Mouse (Mus musculus) spleen, adult 2 months (tissue): ENCODE measurements around the gene Igfbp7. TPM values are rescaled to one million over a fixed set of nuclear protein-coding genes. Genes with fewer than 3 reads are reported as not detected.

ENCODE experiments used
- DNase-seq, 2 experiments: peaks; one replicate each; pipeline versions ENCODE4 v3.0.0 to v3.0.0-alpha.2; 2012 to 2021; ENCODE audit warnings: low spot score in 2 of 2, low read depth in 1 of 2
- H3K27ac ChIP-seq: fragments of 200-500 bp; 2 replicates; pipeline ENCODE4 v1.5.1; 2012; ENCODE audit warnings: low read length, inconsistent platforms; ENCODE audit not compliant: insufficient read depth
- H3K27me3 ChIP-seq: fragments of 200-500 bp; 2 replicates; pipeline ENCODE4 v1.6.1; 2012; ENCODE audit warnings: mild to moderate bottlenecking, moderate library complexity, low read length, inconsistent platforms; ENCODE audit not compliant: control insufficient read depth, insufficient read depth
- H3K36me3 ChIP-seq: fragments of 200-500 bp; 2 replicates; pipeline ENCODE4 v1.6.1; 2012; ENCODE audit warnings: mild to moderate bottlenecking, low read length, inconsistent platforms; ENCODE audit not compliant: control insufficient read depth, insufficient read depth
- H3K4me1 ChIP-seq: fragments of 200-500 bp; 2 replicates; pipeline ENCODE4 v1.6.1; 2011; ENCODE audit warnings: inconsistent platforms; ENCODE audit not compliant: control insufficient read depth, insufficient read depth, insufficient read length
- H3K4me3 ChIP-seq: fragments of 200-500 bp; 2 replicates; pipeline ENCODE4 v1.5.1; 2011; ENCODE audit warnings: mild to moderate bottlenecking, inconsistent platforms; ENCODE audit not compliant: insufficient read depth, insufficient read length; ENCODE audit errors: extremely low read depth
- CTCF ChIP-seq: fragments of 200-500 bp; IDR thresholded peaks from 2 replicates; pipeline ENCODE4 v1.5.1; 2011; ENCODE audit warnings: mild to moderate bottlenecking, inconsistent platforms; ENCODE audit not compliant: insufficient read depth, insufficient read length, insufficient replicate concordance; ENCODE audit errors: extremely low read depth
- POLR2A ChIP-seq: fragments of 200-500 bp; IDR thresholded peaks from 2 replicates; pipeline ENCODE4 v1.6.1; 2011; ENCODE audit warnings: low read depth, low read length, inconsistent platforms
- WGBS: fragments of 180-500 bp; shearing (Covaris S2); methylation state at CpG from one replicate; pipeline ENCODE4 v1.1.7; 2018; 5-methylcytosine and 5-hydroxymethylcytosine counted together
- polyA plus RNA-seq: library from polyadenylated mRNA; depleted of rRNA; stranded (reverse); fragments of >200 nt; gene quantifications from 2 replicates; pipeline ENCODE4 v1.2.3, GENCODE M21; 2012

Igfbp7 gene
- polyA plus RNA-seq, 1 experiment = 2,807 TPM

- DNase-seq = no peak
- WGBS = 76% methylated on average over 8 of the region's 8 CpGs
- H3K27ac ChIP-seq = no peak overlapping the region
- no peaks in the 10 kb centered on the region for H3K27me3 ChIP-seq
- no peak overlapping the region for H3K4me3 ChIP-seq
- H3K36me3 ChIP-seq = no peaks in the 10 kb centered on the region
- no peaks in the 10 kb centered on the region; the same call in 1 of the 2 replicates for H3K4me1 ChIP-seq
- TF ChIP-seq CTCF = no peak
- no peak for TF ChIP-seq POLR2A
Observed at GRCm38 (mm10) chr5:77366313-77366712, 41.5 kb downstream of the Igfbp7 start.

GRCm38 (mm10) chr5:77364443-77365038 lies 43.3 kb downstream of the Igfbp7 start:
- H3K27me3 ChIP-seq = no peaks in the 10 kb centered on the region
- DNase-seq = no peak
- H3K27ac ChIP-seq = no peak overlapping the region
- TF ChIP-seq CTCF (no peak), POLR2A (no peak)
- no peak overlapping the region for H3K4me3 ChIP-seq
- H3K36me3 ChIP-seq = no peaks in the 10 kb centered on the region
- 99% methylated on average over 3 of the region's 3 CpGs for WGBS
- H3K4me1 ChIP-seq = no peaks in the 10 kb centered on the region; the same call in 1 of the 2 replicates

GRCm38 (mm10) chr5:77363650-77364049 lies 44.2 kb downstream of the Igfbp7 start:
- Histone ChIP-seq H3K36me3 (no peaks in the 10 kb centered on the region), H3K27me3 (no peaks in the 10 kb centered on the region), H3K27ac (no peak overlapping the region), H3K4me1 (no peaks in the 10 kb centered on the region; the same call in 1 of the 2 replicates), H3K4me3 (no peak overlapping the region)
- 86% methylated on average over 6 of the region's 6 CpGs for WGBS
- no peak for DNase-seq
- no peak for TF ChIP-seq POLR2A
- TF ChIP-seq CTCF = no peak

- WGBS = 79% methylated on average over 3 of the region's 3 CpGs
- TF ChIP-seq CTCF = no peak
- no peak for TF ChIP-seq POLR2A
- peaks cover 3% of the 10 kb centered on the region; the same call in 1 of the 2 replicates for H3K4me1 ChIP-seq
- no peaks in the 10 kb centered on the region for H3K36me3 ChIP-seq
- no peak for DNase-seq
- no peak overlapping the region for H3K27ac ChIP-seq
- no peaks in the 10 kb centered on the region for H3K27me3 ChIP-seq
- H3K4me3 ChIP-seq = no peak overlapping the region
Observed at GRCm38 (mm10) chr5:77362120-77362519, 45.7 kb downstream of the Igfbp7 start.

- Histone ChIP-seq H3K27ac (no peak overlapping the region), H3K36me3 (no peaks in the 10 kb centered on the region), H3K4me3 (no peak overlapping the region), H3K4me1 (peaks cover 3% of the 10 kb centered on the region; the same call in 1 of the 2 replicates), H3K27me3 (no peaks in the 10 kb centered on the region)
- TF ChIP-seq CTCF (no peak), POLR2A (no peak)
- no peak for DNase-seq
- WGBS = 62% methylated on average over 4 of the region's 4 CpGs
Observed at GRCm38 (mm10) chr5:77361006-77361405, 46.8 kb downstream of the Igfbp7 start.

GRCm38 (mm10) chr5:77359971-77360370 lies 47.9 kb downstream of the Igfbp7 start:
- TF ChIP-seq CTCF = no peak
- TF ChIP-seq POLR2A = no peak
- WGBS = 91% methylated on average over 4 of the region's 4 CpGs
- no peaks in the 10 kb centered on the region for H3K36me3 ChIP-seq
- H3K4me3 ChIP-seq = no peak overlapping the region
- peaks cover 3% of the 10 kb centered on the region; the same call in 1 of the 2 replicates for H3K4me1 ChIP-seq
- H3K27ac ChIP-seq = no peak overlapping the region
- no peaks in the 10 kb centered on the region for H3K27me3 ChIP-seq
- DNase-seq = no peak

- peak overlapping the region; percentile 11 for H3K27ac ChIP-seq
- no peaks in the 10 kb centered on the region for H3K36me3 ChIP-seq
- peak overlapping the region; percentile 7; the same call in 1 of the 2 replicates for H3K4me3 ChIP-seq
- peaks cover 3% of the 10 kb centered on the region; the same call in 1 of the 2 replicates for H3K4me1 ChIP-seq
- DNase-seq = no peak
- WGBS = 13% methylated on average over 10 of the region's 10 CpGs
- H3K27me3 ChIP-seq = no peaks in the 10 kb centered on the region
- TF ChIP-seq POLR2A (no peak), CTCF (no peak)
Observed at GRCm38 (mm10) chr5:77358347-77358746, 49.5 kb downstream of the Igfbp7 start.
